Mouse (Mus musculus) regulatory T cell (primary cell): ENCODE measurements at regions not wholly inside any gene's neighbourhood (a gene's known extent, or its start where the extent isn't known, plus 50 kb on each side); places are given as distances from the start of the nearest gene placed in this dataset.

Source experiments
- in situ Hi-C: fragments of 300-600 bp; cut with MboI, MseI; formaldehyde crosslinking; loops from one replicate; pipeline ENCODE4 v1.15.1; 2025; ENCODE audit warnings: high pct_unique_total_duplicates

DNA sequence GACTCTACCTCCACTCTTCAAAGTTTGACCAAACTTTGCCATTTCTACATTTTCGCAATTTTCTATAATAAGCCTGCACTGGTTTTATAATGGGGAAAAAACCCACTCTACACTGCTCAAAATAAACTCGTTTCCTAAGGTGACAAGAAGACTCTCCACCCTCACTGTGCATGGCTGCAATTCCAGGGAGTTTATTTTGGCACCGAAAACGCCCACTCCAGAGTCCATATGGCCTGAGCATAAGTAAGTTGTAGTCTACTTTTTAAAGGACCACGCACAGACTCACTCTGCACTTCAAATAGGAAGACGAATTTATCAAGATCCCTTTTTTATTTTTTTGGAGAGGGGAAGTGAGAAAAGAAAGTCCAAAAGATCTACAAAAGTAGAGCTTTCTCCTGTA, 219.4 kb downstream of the Pdcd6ip start:
- in situ Hi-C loops: no loop called here

DNA sequence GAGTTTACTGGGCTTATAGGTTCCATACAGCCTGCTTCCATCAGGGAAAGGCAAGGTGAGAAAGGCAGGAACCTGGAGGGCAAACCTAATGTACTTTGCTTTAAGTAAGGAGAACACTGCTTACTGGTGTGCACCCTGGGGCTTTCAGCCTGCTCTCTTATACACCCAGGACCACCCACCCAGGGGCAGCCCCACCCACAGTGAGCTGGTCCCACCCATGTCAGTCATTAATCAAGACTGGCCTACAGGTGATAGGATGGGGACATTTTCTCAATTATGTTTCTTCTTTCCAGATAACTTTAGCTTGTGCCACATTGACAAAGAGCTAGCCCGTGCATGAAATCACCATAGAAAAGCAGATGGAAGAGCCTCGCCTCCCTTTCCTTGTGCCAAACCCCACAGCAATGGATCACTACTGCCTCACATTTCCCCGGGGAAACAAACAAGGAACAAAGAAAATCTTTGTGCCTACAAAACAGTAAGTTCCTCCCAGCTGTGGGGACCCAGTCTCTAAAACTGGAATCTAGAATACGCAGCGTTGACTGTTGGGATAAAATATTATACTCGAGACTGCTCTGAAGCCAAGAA, 221.5 kb downstream of the Pdcd6ip start:
- in situ Hi-C loops: no loop called here

DNA sequence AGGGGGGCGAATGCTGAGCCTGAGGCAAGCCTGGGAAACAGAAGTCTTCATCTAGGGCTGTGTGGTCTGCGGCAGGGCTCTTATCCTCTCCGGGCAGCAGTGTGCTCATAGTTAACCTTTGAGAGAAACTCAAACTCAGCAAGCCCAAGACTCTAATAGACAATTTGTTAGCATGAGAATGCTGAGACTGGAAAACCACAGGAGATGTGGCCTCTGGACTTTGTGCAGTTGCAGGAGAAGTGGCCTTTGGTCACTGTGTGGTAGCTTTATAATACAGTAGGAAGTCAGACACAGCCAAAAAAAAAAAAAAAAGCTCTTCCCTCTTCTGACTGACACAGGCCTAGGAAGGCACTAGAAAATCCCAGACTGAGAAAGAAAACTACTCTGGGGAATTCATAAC, 228.2 kb downstream of the Pdcd6ip start:
- in situ Hi-C loops: no loop called here

- in situ Hi-C loops: no loop called here
Observed at GRCm38 (mm10) chr9:113478761-113479265, 229.2 kb downstream of the Pdcd6ip start.

GRCm38 (mm10) chr9:113471781-113472180, 236.3 kb downstream of the Pdcd6ip start:
- in situ Hi-C loops: no loop called here

DNA sequence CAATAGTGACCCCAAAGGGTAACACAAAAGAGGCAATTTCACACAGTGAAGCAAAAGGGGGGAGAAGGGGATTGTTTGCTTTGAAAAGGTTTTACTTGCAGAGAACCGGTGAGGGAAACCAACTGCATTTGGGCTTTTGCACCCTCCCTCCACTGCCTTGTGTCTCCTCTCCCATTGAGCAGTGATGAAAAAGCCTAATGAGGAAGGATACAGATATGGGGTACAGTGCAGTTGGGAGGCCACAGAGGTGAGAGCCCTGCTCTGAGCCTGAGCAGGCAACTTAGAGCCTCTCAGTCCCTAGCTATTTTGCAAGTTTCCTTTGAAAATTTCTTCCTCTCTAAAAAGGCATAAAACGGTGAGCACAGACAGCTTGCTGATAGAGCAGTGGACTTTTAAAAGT, 245.2 kb downstream of the Pdcd6ip start:
- in situ Hi-C loops: no loop called here

- in situ Hi-C loops: no loop called here
Observed at GRCm38 (mm10) chr9:113462267-113462887, 245.7 kb downstream of the Pdcd6ip start.

DNA sequence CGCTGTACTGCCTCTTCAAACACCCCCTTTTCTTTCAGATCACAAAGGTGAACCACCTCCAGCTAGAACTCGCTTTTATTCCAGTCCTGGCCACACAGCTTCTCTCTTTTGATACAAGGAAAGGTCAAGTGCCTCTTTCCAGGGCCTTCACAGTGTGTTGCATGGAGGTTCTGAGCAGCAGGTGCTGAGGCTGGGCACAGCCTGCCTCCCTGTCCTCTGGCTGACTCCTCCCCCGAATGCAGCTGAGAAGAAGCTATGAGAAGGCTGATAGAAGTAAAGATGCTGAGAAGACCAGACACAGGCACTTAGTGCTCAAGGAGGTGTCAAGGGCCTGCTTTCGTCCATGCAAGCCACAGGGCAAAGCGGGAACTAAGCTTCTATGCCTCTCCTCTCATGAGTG, 248.2 kb downstream of the Pdcd6ip start:
- in situ Hi-C loops: no loop called here

GRCm38 (mm10) chr9:113459221-113459620, 248.8 kb downstream of the Pdcd6ip start:
- in situ Hi-C loops: no loop called here

DNA sequence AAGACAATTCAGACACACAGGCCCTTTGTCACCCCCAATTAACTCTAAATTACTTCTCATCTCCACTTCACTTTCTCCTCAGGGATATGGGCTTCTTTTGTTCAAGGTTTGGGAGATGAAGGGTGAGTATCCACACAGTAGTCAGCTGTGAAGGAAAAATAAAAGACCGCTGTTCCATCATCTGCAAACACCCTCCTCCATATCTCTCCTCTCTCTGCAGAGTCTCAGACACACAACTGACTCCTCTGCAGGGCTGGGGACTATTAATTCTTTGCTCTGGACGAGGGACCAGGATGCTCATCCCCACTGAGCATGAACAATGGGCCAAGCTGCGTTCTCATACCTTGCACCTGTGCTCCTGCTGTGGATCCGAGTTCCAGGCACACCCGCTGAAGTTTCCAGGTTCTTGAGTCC, 249.3 kb downstream of the Pdcd6ip start:
- in situ Hi-C loops: no loop called here

DNA sequence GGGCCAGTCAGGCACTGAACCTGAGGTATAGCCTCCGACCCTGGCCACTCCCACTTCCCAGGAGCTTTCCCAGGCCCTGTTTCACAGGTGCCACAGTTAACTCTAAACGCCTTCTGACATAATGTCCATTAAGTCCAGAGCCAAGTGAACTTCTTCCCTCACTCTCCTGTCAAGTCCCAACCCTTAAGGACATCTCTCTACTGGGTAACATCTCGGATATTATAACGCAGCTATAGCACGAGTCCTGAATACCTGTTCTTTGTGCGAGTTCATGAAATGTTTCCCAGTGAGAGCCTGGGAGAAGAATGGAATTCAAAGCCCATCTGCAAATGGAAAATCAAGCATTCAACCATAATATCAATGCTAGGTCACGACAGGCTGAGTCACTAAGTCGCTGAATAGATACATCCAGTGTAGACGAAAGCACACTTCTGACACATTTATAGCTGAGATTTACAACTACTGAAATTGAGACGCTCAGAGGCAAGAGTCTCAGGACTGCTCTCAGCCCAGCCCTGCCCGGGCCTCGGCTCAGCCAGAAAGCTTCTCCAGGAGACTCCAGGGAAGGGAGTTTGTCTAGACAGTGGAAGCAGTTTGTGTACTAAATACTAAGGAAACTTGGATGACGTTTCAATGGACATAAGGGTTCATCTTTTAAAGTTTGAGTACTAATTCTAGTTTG, 250.7 kb downstream of the Pdcd6ip start:
- in situ Hi-C loops: no loop called here

GRCm38 (mm10) chr9:113455577-113455976, 252.5 kb downstream of the Pdcd6ip start:
- in situ Hi-C loops: no loop called here

- in situ Hi-C loops: no loop called here
Observed at GRCm38 (mm10) chr9:113453231-113453630, 254.8 kb downstream of the Pdcd6ip start.

DNA sequence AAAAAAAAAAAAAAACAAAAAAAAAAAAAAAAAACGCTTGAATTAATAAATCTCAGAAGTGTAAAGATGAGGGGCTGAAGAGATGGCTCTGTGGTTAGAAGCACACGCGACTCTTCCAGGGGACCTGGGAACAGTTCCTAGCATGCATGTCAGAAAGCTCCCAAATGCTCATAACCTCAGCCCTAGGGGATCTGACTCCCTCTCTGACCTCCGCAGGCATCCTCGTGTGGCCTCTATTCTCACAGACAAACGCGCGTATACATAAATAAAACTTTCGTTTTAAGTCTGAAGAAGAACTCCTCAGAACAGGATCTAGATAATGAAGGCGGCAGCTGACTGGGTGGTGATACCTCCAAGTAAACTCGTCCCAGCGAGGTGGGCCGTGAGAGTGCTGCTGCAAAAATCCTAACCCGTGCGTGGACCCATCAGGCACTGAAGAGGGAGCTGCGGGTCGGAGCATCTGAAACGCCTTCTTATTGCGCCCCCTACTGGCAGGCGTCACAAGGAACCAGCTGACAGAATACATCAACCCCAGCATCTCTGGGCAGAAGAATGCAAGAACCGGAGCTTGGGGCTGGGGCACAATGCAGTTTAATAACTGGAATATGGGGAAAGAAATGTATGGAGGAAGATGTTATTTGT, 266.2 kb downstream of the Pdcd6ip start:
- in situ Hi-C loops: no loop called here

- in situ Hi-C loops: no loop called here
Observed at GRCm38 (mm10) chr9:113438394-113438793, 269.7 kb downstream of the Pdcd6ip start.

DNA sequence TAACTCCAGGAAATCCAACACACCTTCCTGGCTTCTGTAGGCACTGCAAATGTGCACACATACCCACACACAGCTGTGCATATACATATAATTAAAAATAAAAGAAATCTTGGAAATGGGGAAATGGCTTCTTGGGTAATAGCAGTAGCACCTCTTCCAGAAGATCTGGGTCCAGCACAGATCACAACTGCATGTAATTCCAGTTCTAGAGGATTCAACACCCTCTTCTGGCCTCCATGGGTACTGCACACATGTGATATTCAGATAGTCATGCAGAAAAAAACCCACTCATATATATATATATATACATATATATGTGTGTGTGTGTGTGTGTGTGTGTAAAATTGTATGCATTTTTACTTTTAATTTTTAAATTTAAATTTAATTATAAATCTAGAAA, 272.1 kb downstream of the Pdcd6ip start:
- in situ Hi-C loops: no loop called here

- in situ Hi-C loops: no loop called here
Observed at GRCm38 (mm10) chr9:113433424-113433823, 274.6 kb downstream of the Pdcd6ip start.

DNA sequence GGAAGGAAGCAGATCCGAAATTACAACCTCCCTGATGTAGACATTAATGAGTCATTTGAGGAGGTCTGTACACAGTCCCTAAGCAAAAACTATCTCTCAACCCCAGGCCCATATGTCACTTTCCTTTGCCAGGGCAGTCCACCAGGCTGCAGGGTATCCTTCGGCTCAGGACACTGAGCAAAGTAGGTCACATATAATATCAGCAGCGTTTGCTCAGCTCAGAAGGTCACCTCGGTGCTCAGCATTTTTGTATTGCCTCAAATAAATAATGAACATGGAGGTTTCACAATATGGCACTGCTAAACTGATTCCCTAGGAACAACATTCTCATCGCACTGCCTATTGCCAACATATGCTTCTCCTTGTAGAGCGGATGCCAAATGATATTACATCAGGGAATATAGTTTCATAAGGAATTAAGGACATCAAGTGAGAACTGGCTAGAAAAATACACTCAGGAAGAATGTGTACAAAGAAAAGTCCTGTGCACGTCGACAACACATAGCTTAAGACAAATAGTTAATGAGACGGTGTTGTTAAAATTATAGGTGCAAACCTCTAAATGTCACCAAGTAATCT, 275.4 kb downstream of the Pdcd6ip start:
- in situ Hi-C loops: no loop called here

DNA sequence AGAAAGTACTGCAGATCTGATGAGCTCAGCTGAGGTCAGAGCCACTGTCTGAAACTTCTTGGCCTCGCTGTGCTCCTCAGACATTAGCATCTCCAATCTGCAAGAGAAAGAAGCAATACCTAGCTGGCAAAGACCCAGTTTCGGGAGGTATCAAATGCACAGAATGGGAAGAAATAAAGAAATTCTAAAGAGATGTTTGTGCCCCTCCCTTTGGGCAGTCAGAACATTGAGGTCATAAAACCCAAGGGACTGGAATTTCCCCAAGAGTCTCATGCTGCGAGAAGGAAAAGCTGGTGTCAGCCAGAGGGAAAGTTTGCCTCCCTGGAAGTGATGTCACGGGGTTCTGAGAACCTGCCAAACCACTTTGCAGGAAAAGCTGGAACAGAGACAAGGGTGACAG, 277.6 kb downstream of the Pdcd6ip start:
- in situ Hi-C loops: no loop called here

DNA sequence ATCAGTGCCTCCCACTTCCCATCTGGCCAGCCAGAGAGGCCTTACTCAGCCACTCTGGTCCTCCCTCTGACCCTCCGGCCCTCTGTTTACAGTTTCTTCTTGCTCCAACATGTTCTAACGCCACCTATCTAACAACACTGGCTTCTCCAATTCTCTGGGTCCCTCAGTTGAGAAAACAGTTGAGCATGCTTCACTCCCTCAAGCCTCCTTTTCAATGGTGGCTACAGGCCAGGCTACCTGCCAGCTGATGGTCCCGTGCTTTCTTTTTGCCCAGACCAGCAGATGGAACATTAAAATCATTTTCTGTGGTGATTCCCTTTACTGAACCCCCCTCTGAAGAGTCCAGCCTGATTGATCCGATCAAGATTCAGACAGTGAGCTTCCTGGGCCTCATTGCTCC, 280.8 kb downstream of the Pdcd6ip start:
- in situ Hi-C loops: no loop called here

- in situ Hi-C loops: no loop called here
Observed at GRCm38 (mm10) chr9:113426324-113426723, 281.7 kb downstream of the Pdcd6ip start.

DNA sequence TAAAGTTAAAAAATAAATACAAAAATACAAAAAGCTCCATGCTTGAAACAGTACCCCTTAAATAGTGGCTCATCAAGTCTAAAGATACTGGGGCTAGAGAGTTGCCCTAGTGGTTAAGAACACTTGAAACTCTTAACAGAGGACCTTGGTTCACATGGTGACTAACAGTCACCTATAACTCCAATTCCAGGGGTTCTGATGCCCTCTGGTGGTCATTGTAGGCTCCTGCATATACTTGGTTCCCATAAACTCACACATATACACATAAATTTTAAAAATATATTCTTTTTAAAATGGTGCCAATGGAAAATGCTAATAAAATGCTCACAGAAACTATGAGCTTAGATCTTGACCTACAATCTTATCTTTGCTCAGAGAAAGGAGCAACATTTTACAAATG, 286.4 kb downstream of the Pdcd6ip start:
- in situ Hi-C loops: no loop called here
